Mouse (Mus musculus) liver, embryonic 14.5 days (tissue): ENCODE measurements at regions not wholly inside any gene's neighbourhood (a gene's known extent, or its start where the extent isn't known, plus 50 kb on each side); places are given as distances from the start of the nearest gene placed in this dataset.

Experiments used
- ATAC-seq: fragments of 200-750 bp; cut with Nextera tagmentation; 2 replicates; pipeline ENCODE4 v1.8.0; 2017; ENCODE audit warnings: moderate number of reproducible peaks, mild to moderate bottlenecking, moderate library complexity; ENCODE audit not compliant: insufficient read depth
- DNase-seq, 3 experiments: peaks; one replicate each; pipeline ENCODE4 v3.0.0-alpha.2; 2012 to 2013; ENCODE audit warnings: low read depth in 3 of 3, low spot score in 3 of 3
- H3K27ac ChIP-seq: fragments of 300-500 bp; sonication (generic); 2 replicates; pipeline ENCODE4 v1.5.1; 2014; ENCODE audit warnings: moderate library complexity, mild to moderate bottlenecking, control low read depth, inconsistent platforms
- H3K27me3 ChIP-seq: fragments of 300-500 bp; sonication (generic); 2 replicates; pipeline ENCODE4 v1.6.1; 2014; ENCODE audit warnings: mild to moderate bottlenecking, low read length, moderate library complexity; ENCODE audit not compliant: control insufficient read depth, insufficient read depth
- H3K36me3 ChIP-seq: fragments of 300-500 bp; sonication (generic); replicated peaks from 2 replicates; pipeline ENCODE4 v1.6.1; 2014; ENCODE audit warnings: low read depth; ENCODE audit not compliant: control insufficient read depth, insufficient read depth
- H3K4me1 ChIP-seq, 2 experiments: fragments of 200-500 bp in 1 of 2; fragments of 300-500 bp in 1 of 2; sonication (generic) in 1 of 2; replicated peaks; 2 replicates each; pipeline ENCODE4 v1.6.1; 2012 to 2014; ENCODE audit warnings: antibody characterized with exemption in 1 of 2, inconsistent platforms in 1 of 2, low read length in 1 of 2; ENCODE audit not compliant: control insufficient read depth in 2 of 2, insufficient read depth in 2 of 2
- H3K4me2 ChIP-seq: fragments of 300-500 bp; sonication (generic); 2 replicates; pipeline ENCODE4 v1.6.1; 2014; ENCODE audit warnings: low read depth, mild to moderate bottlenecking, control low read depth, moderate library complexity
- H3K4me3 ChIP-seq, 2 experiments: fragments of 200-500 bp in 1 of 2; fragments of 300-500 bp in 1 of 2; sonication (generic) in 1 of 2; 2 replicates each; pipeline ENCODE4 v1.5.1; 2012 to 2014; ENCODE audit warnings: low read depth in 2 of 2, low read length in 2 of 2, mild to moderate bottlenecking in 2 of 2, control low read depth in 1 of 2, inconsistent platforms in 1 of 2, moderate library complexity in 1 of 2; ENCODE audit not compliant: insufficient read depth in 1 of 2
- H3K9ac ChIP-seq: fragments of 300-500 bp; sonication (generic); replicated peaks from 2 replicates; pipeline ENCODE4 v1.6.1; 2014; ENCODE audit warnings: mild to moderate bottlenecking, control low read depth, moderate library complexity
- H3K9me3 ChIP-seq: fragments of 300-500 bp; sonication (generic); 2 replicates; pipeline ENCODE4 v1.6.1; 2016; ENCODE audit warnings: low read length, mixed read lengths; ENCODE audit not compliant: control insufficient read depth
- CTCF ChIP-seq: IDR thresholded peaks from 2 replicates; pipeline ENCODE4 v1.5.1; 2016; ENCODE audit warnings: antibody characterized with exemption, low read depth, control low read depth
- EP300 ChIP-seq: IDR thresholded peaks from 2 replicates; pipeline ENCODE4 v1.6.1; 2016; ENCODE audit warnings: antibody characterized with exemption, low read depth
- WGBS: fragments of 180-500 bp; shearing (Covaris S2); extraction: QIAGEN DNeasy Blood & Tissue Kit; methylation state at CpG from one replicate; pipeline ENCODE4 v1.1.7; 2014; ENCODE audit not compliant: insufficient replicate concordance; 5-methylcytosine and 5-hydroxymethylcytosine counted together

- DNase-seq, result no peak
- TF ChIP-seq EP300 (no peak), CTCF (no peak)
- no peaks in the 10 kb centered on the region for H3K27me3 ChIP-seq
- H3K4me1 ChIP-seq, result no peaks in the 10 kb centered on the region
- WGBS, result 51% methylated on average over 7 of the region's 7 CpGs
- no peak overlapping the region for H3K9ac ChIP-seq
- no peak overlapping the region for H3K4me3 ChIP-seq
- H3K36me3 ChIP-seq, result no peaks in the 10 kb centered on the region
- H3K4me2 ChIP-seq, result no peak overlapping the region
- H3K27ac ChIP-seq, result no peak overlapping the region
- no peaks in the 10 kb centered on the region for H3K9me3 ChIP-seq
- no peak for ATAC-seq
These were observed 626.4 kb downstream of the 1700064H15Rik start for GRCm38 (mm10) chr3:19002056-19002455.

- no peaks in the 10 kb centered on the region for H3K27me3 ChIP-seq
- no peaks in the 10 kb centered on the region for H3K9me3 ChIP-seq
- DNase-seq (no peak), ATAC-seq (no peak)
- no peak overlapping the region for H3K4me2 ChIP-seq
- no peaks in the 10 kb centered on the region for H3K4me1 ChIP-seq
- no peak overlapping the region for H3K9ac ChIP-seq
- no peaks in the 10 kb centered on the region for H3K36me3 ChIP-seq
- H3K27ac ChIP-seq, result no peak overlapping the region
- H3K4me3 ChIP-seq, result no peak overlapping the region
- TF ChIP-seq CTCF (no peak), EP300 (no peak)
- WGBS, result 24% methylated on average over 1 of the region's 1 CpGs
These were observed 623.7 kb downstream of the 1700064H15Rik start for GRCm38 (mm10) chr3:19004792-19005191.

GRCm38 (mm10) chr3:19044566-19044965 is 583.9 kb downstream of the 1700064H15Rik start:
- Histone ChIP-seq H3K9ac (no peak overlapping the region), H3K4me3 (no peak overlapping the region), H3K4me1 (no peaks in the 10 kb centered on the region), H3K27me3 (no peaks in the 10 kb centered on the region), H3K27ac (no peak overlapping the region), H3K36me3 (no peaks in the 10 kb centered on the region), H3K9me3 (no peaks in the 10 kb centered on the region), H3K4me2 (no peak overlapping the region)
- no peak for ATAC-seq
- WGBS, result 28% methylated on average over 3 of the region's 3 CpGs
- DNase-seq, result no peak
- TF ChIP-seq CTCF (no peak), EP300 (no peak)

- Histone ChIP-seq H3K9ac (no peak overlapping the region), H3K9me3 (no peaks in the 10 kb centered on the region), H3K27me3 (no peaks in the 10 kb centered on the region), H3K27ac (no peak overlapping the region), H3K4me1 (no peaks in the 10 kb centered on the region), H3K36me3 (no peaks in the 10 kb centered on the region), H3K4me2 (no peak overlapping the region), H3K4me3 (no peak overlapping the region)
- no peak for DNase-seq
- TF ChIP-seq CTCF, result no peak; the same call in 1 of the 2 replicates
- no peak for TF ChIP-seq EP300
- ATAC-seq, result no peak
These were observed 582.5 kb downstream of the 1700064H15Rik start for GRCm38 (mm10) chr3:19045933-19046332.

GRCm38 (mm10) chr3:19046610-19047009 is 581.9 kb downstream of the 1700064H15Rik start:
- no peak for DNase-seq
- 35% methylated on average over 1 of the region's 1 CpGs for WGBS

GRCm38 (mm10) chr3:19055961-19056360 is 572.5 kb downstream of the 1700064H15Rik start:
- ATAC-seq, result no peak
- TF ChIP-seq CTCF (no peak), EP300 (no peak)

More at GRCm38 (mm10) chr3:19046610-19047009, 581.9 kb downstream of the 1700064H15Rik start:
- Histone ChIP-seq H3K9me3 (no peaks in the 10 kb centered on the region), H3K9ac (no peak overlapping the region), H3K27ac (no peak overlapping the region), H3K4me3 (no peak overlapping the region), H3K4me1 (no peaks in the 10 kb centered on the region), H3K36me3 (no peaks in the 10 kb centered on the region), H3K27me3 (no peaks in the 10 kb centered on the region), H3K4me2 (no peak overlapping the region)
- TF ChIP-seq CTCF (no peak), EP300 (no peak)
- ATAC-seq, result no peak

More at GRCm38 (mm10) chr3:19055961-19056360, 572.5 kb downstream of the 1700064H15Rik start:
- Histone ChIP-seq H3K36me3 (no peaks in the 10 kb centered on the region), H3K27ac (no peak overlapping the region), H3K9ac (no peak overlapping the region), H3K4me3 (no peak overlapping the region), H3K27me3 (no peaks in the 10 kb centered on the region), H3K4me1 (no peaks in the 10 kb centered on the region), H3K9me3 (no peaks in the 10 kb centered on the region), H3K4me2 (no peak overlapping the region)
- WGBS, result 45% methylated on average over 3 of the region's 3 CpGs
- no peak for DNase-seq
